Mouse (Mus musculus): ENCODE results near the gene Eea1. TPM values are rescaled to one million over a fixed set of nuclear protein-coding genes. Genes with fewer than 3 reads are reported as not detected.

Eea1 gene
- total and polyA plus RNA-seq, 3 experiments, result 9.2 to 43.5 (median 10.2) TPM

GRCm38 (mm10) chr10:96048550-96048949, 108.1 kb downstream of the Eea1 start:
- H3K4me1 ChIP-seq (ENCODE audit: control insufficient read depth in 1 of 2, insufficient read depth in 2 of 2, low read length in 2 of 2), result peaks cover 0 to 6% of the 10 kb centered on the region in 2 experiments; a peak in 1 of 4 replicates
- peak; percentile 14 for DNase-seq (ENCODE audit: low read depth, low spot score)
- H3K9me3 ChIP-seq (replicated peaks; ENCODE audit: insufficient read depth, low read length), result no peaks in the 10 kb centered on the region
- no peaks in the 10 kb centered on the region for H3K79me2 ChIP-seq (ENCODE audit: control insufficient read depth, insufficient read depth, low read length, poor library complexity)
- H3K27ac ChIP-seq (ENCODE audit: control insufficient read depth, low read depth, low read length), result no peak overlapping the region
- H3K36me3 ChIP-seq (ENCODE audit: control insufficient read depth in 1 of 2, insufficient read depth in 2 of 2, low read length in 2 of 2), result peaks cover 2 to 3% of the 10 kb centered on the region in 2 experiments; a peak in 2 of 4 replicates
- H3K27me3 ChIP-seq (ENCODE audit: control insufficient read depth in 1 of 2, insufficient read depth in 2 of 2, low read length in 2 of 2), result no peaks in the 10 kb centered on the region
- TF ChIP-seq KAT2A (conservative IDR thresholded peaks at IDR 0.05; ENCODE audit: low read depth, low read length), result no peak
- TF ChIP-seq JUND (IDR thresholded peaks at IDR 0.05; ENCODE audit: low read depth, low read length), result no peak
- no peak for TF ChIP-seq ZNF384 (IDR thresholded peaks at IDR 0.05; ENCODE audit: low read depth, low read length)
- TF ChIP-seq MYB (IDR thresholded peaks at IDR 0.05; ENCODE audit: low read depth, low read length), result no peak
- TF ChIP-seq MYC (IDR thresholded peaks at IDR 0.05; ENCODE audit: low read depth, low read length), result no peak
- TF ChIP-seq TCF12 (IDR thresholded peaks at IDR 0.05; ENCODE audit: low read depth, low read length), result no peak
- no peak for TF ChIP-seq SMC3 (IDR thresholded peaks at IDR 0.05; ENCODE audit: low read depth, low read length)
- TF ChIP-seq NRF1 (IDR thresholded peaks at IDR 0.05; ENCODE audit: insufficient read depth, low read depth, low read length, poor library complexity, severe bottlenecking), result no peak
- TF ChIP-seq EP300 (IDR thresholded peaks at IDR 0.05; ENCODE audit: low read depth in 1 of 2, low read length in 2 of 2), result no peak
- no peak for TF ChIP-seq MXI1 (IDR thresholded peaks at IDR 0.05; ENCODE audit: low read depth, low read length)
- TF ChIP-seq GATA1 (IDR thresholded peaks at IDR 0.05; ENCODE audit: low read depth, low read length), result no peak
- TF ChIP-seq UBTF (IDR thresholded peaks at IDR 0.05; ENCODE audit: borderline replicate concordance, insufficient read depth, low read depth, low read length), result no peak
- no peak for TF ChIP-seq POLR2AphosphoS2 (IDR thresholded peaks at IDR 0.05; ENCODE audit: low read length)
- no peak for TF ChIP-seq TBP (IDR thresholded peaks at IDR 0.05; ENCODE audit: low read depth, low read length)
- no peak for TF ChIP-seq ELF1 (IDR thresholded peaks at IDR 0.05; ENCODE audit: low read depth, low read length)
- TF ChIP-seq TAL1 (IDR thresholded peaks at IDR 0.05; ENCODE audit: low read length), result no peak
- TF ChIP-seq BHLHE40 (IDR thresholded peaks at IDR 0.05; ENCODE audit: borderline replicate concordance, low read depth, low read length), result no peak
- TF ChIP-seq POLR2AphosphoS5 (IDR thresholded peaks at IDR 0.05; ENCODE audit: borderline replicate concordance, low read depth, low read length), result no peak
- TF ChIP-seq E2F4 (IDR thresholded peaks at IDR 0.05; ENCODE audit: borderline replicate concordance, low read depth, low read length), result no peak
- TF ChIP-seq HCFC1 (IDR thresholded peaks at IDR 0.05; ENCODE audit: low read depth, low read length), result no peak
- no peak overlapping the region for H3K9ac ChIP-seq (ENCODE audit: control insufficient read depth, low read depth, low read length, poor library complexity, severe bottlenecking)
- no peak overlapping the region for H3K4me3 ChIP-seq (ENCODE audit: control insufficient read depth in 1 of 2, insufficient read depth in 1 of 2, low read depth in 2 of 2, low read length in 2 of 2)

- Histone ChIP-seq H3K27me3 (ENCODE audit: control insufficient read depth in 1 of 2, insufficient read depth in 2 of 2, low read length in 2 of 2) (no peaks in the 10 kb centered on the region; a peak in 1 of 4 replicates), H3K9me3 (replicated peaks; ENCODE audit: insufficient read depth, low read length) (no peaks in the 10 kb centered on the region), H3K79me2 (ENCODE audit: control insufficient read depth, insufficient read depth, low read length, poor library complexity) (no peaks in the 10 kb centered on the region), H3K4me1 (ENCODE audit: control insufficient read depth in 1 of 2, insufficient read depth in 2 of 2, low read length in 2 of 2) (no peaks in the 10 kb centered on the region), H3K36me3 (ENCODE audit: control insufficient read depth in 1 of 2, insufficient read depth in 2 of 2, low read length in 2 of 2) (no peaks in the 10 kb centered on the region), H3K4me3 (ENCODE audit: control insufficient read depth in 1 of 2, insufficient read depth in 1 of 2, low read depth in 2 of 2, low read length in 2 of 2) (no peak overlapping the region), H3K27ac (ENCODE audit: control insufficient read depth, low read depth, low read length) (no peak overlapping the region), H3K9ac (ENCODE audit: control insufficient read depth, low read depth, low read length, poor library complexity, severe bottlenecking) (no peak overlapping the region)
- TF ChIP-seq POLR2A (IDR thresholded peaks at IDR 0.05; ENCODE audit: control insufficient read depth in 1 of 2, insufficient read depth in 1 of 2, low read depth in 1 of 2, low read length in 2 of 2, poor library complexity in 1 of 2) (no peak), E2F4 (IDR thresholded peaks at IDR 0.05; ENCODE audit: borderline replicate concordance, low read depth, low read length) (no peak), GABPA (IDR thresholded peaks at IDR 0.05; ENCODE audit: low read depth, low read length) (no peak), MAX (IDR thresholded peaks at IDR 0.05; ENCODE audit: low read length) (no peak), GATA1 (IDR thresholded peaks at IDR 0.05; ENCODE audit: low read depth, low read length) (no peak), BHLHE40 (IDR thresholded peaks at IDR 0.05; ENCODE audit: borderline replicate concordance, low read depth, low read length) (no peak), UBTF (IDR thresholded peaks at IDR 0.05; ENCODE audit: borderline replicate concordance, insufficient read depth, low read depth, low read length) (no peak), MAFK (IDR thresholded peaks at IDR 0.05; ENCODE audit: borderline replicate concordance, low read depth, low read length) (no peak), HCFC1 (IDR thresholded peaks at IDR 0.05; ENCODE audit: low read depth, low read length) (no peak), POLR2AphosphoS5 (IDR thresholded peaks at IDR 0.05; ENCODE audit: borderline replicate concordance, low read depth, low read length) (no peak), MYC (IDR thresholded peaks at IDR 0.05; ENCODE audit: low read depth, low read length) (no peak), POLR2AphosphoS2 (IDR thresholded peaks at IDR 0.05; ENCODE audit: low read length) (no peak), NRF1 (IDR thresholded peaks at IDR 0.05; ENCODE audit: insufficient read depth, low read depth, low read length, poor library complexity, severe bottlenecking) (no peak), ZNF384 (IDR thresholded peaks at IDR 0.05; ENCODE audit: low read depth, low read length) (no peak), KAT2A (conservative IDR thresholded peaks at IDR 0.05; ENCODE audit: low read depth, low read length) (no peak), ZMIZ1 (IDR thresholded peaks at IDR 0.05; ENCODE audit: low read depth, low read length) (no peak), USF2 (IDR thresholded peaks at IDR 0.05; ENCODE audit: borderline replicate concordance in 1 of 2, insufficient read depth in 1 of 2, low read depth in 1 of 2, low read length in 2 of 2) (no peak), ELF1 (IDR thresholded peaks at IDR 0.05; ENCODE audit: low read depth, low read length) (no peak)
- DNase-seq (ENCODE audit: low read depth, low spot score), result no peak
These were observed 126.9 kb downstream of the Eea1 start for GRCm38 (mm10) chr10:96067347-96067746.
